Mouse (Mus musculus) bone marrow, adult 2 months (tissue): ENCODE data around the gene Cdh23. TPM values are rescaled to one million over a fixed set of nuclear protein-coding genes. Genes with fewer than 3 reads are reported as not detected.

Experiments used
- H3K27ac ChIP-seq: fragments of 200-500 bp; 2 replicates; pipeline ENCODE4 v1.5.1; 2012; ENCODE audit warnings: low read depth, mild to moderate bottlenecking, control low read depth, inconsistent platforms, low read length; ENCODE audit not compliant: control insufficient read depth, poor library complexity, insufficient read depth
- H3K4me1 ChIP-seq: fragments of 200-500 bp; 2 replicates; pipeline ENCODE4 v1.6.1; 2011; ENCODE audit warnings: low read length; ENCODE audit not compliant: control insufficient read depth, insufficient read depth
- H3K4me3 ChIP-seq: fragments of 200-500 bp; replicated peaks from 2 replicates; pipeline ENCODE3; 2011; ENCODE audit warnings: mild to moderate bottlenecking, low read depth, low read length, control low read depth; ENCODE audit not compliant: control insufficient read depth
- CTCF ChIP-seq: fragments of 200-500 bp; IDR thresholded peaks from 2 replicates; pipeline ENCODE4 v1.5.1; 2011; ENCODE audit warnings: low read length, control low read depth; ENCODE audit not compliant: control insufficient read depth, insufficient read depth
- POLR2A ChIP-seq: fragments of 200-500 bp; IDR thresholded peaks from 2 replicates; pipeline ENCODE4 v1.6.1; 2011; ENCODE audit warnings: low read depth, mild to moderate bottlenecking, control low read depth, low read length, borderline replicate concordance; ENCODE audit not compliant: control insufficient read depth
- WGBS: fragments of 180-500 bp; shearing (Covaris S2); methylation state at CpG from one replicate; pipeline ENCODE4 v1.1.7; 2018; 5-methylcytosine and 5-hydroxymethylcytosine counted together
- polyA plus RNA-seq: library from polyadenylated mRNA; stranded (reverse); fragments of >200 nt; gene quantifications from 2 replicates; pipeline ENCODE4 v1.2.4, GENCODE M21; 2011; ENCODE audit warnings: low replicate concordance; ENCODE audit not compliant: missing spikeins, insufficient read depth, insufficient read length

Cdh23 gene
- polyA plus RNA-seq, 1 experiment, result 1.8 TPM

GRCm38 (mm10) chr10:60269141-60270064 lies 426.9 kb downstream of the Cdh23 start:
- no peak overlapping the region for H3K4me3 ChIP-seq
- TF ChIP-seq CTCF, result no peak
- no peak for TF ChIP-seq POLR2A
- H3K4me1 ChIP-seq, result peaks cover 7% of the 10 kb centered on the region
- 48% methylated on average over 13 of the region's 13 CpGs for WGBS
- H3K27ac ChIP-seq, result 0 out of 2 replicates have a peak overlapping the region, but pooled peaks have one; percentile 1

DNA sequence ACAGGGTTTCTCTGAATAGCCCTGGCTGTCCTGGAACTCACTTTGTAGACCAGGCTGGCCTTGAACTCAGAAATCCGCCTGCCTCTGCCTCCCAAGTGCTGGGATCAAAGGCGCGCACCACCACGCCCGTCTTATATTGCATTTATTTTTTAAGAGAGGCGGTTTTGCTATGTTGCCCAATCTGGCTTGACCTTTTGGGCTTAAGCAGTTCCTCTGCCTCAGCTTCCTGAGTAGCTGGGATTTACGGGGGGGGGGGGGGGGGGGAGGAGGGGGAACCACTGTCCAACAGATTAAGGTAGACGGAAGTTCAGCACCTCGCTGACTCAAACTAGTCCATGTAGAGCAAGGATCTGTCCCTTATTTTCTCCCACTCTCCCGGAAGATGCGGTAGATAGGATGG lies 427.6 kb downstream of the Cdh23 start:
- Histone ChIP-seq H3K27ac (no peak overlapping the region), H3K4me1 (peaks cover 6% of the 10 kb centered on the region), H3K4me3 (no peak overlapping the region)
- no peak for TF ChIP-seq POLR2A
- no peak for TF ChIP-seq CTCF
- WGBS, result 35% methylated on average over 11 of the region's 11 CpGs

- WGBS, result 85% methylated on average over 8 of the region's 8 CpGs
- H3K27ac ChIP-seq, result no peak overlapping the region
- peaks cover 13% of the 10 kb centered on the region for H3K4me1 ChIP-seq
- TF ChIP-seq CTCF, result no peak
- no peak for TF ChIP-seq POLR2A
- H3K4me3 ChIP-seq, result no peak overlapping the region
Measured at GRCm38 (mm10) chr10:60266842-60267401, 429.4 kb downstream of the Cdh23 start.

GRCm38 (mm10) chr10:60265252-60265651 lies 431.0 kb downstream of the Cdh23 start:
- Histone ChIP-seq H3K4me1 (peaks cover 16% of the 10 kb centered on the region), H3K4me3 (no peak overlapping the region), H3K27ac (no peak overlapping the region)
- 86% methylated on average over 10 of the region's 10 CpGs for WGBS
- TF ChIP-seq POLR2A (no peak), CTCF (no peak)

- 28% methylated on average over 7 of the region's 7 CpGs for WGBS
- H3K4me3 ChIP-seq, result no peak overlapping the region
- no peak for TF ChIP-seq POLR2A
- no peak for TF ChIP-seq CTCF
- H3K4me1 ChIP-seq, result peaks cover 14% of the 10 kb centered on the region
- H3K27ac ChIP-seq, result peak overlapping the region; percentile 28
Measured at GRCm38 (mm10) chr10:60263351-60263750, 432.9 kb downstream of the Cdh23 start.

DNA sequence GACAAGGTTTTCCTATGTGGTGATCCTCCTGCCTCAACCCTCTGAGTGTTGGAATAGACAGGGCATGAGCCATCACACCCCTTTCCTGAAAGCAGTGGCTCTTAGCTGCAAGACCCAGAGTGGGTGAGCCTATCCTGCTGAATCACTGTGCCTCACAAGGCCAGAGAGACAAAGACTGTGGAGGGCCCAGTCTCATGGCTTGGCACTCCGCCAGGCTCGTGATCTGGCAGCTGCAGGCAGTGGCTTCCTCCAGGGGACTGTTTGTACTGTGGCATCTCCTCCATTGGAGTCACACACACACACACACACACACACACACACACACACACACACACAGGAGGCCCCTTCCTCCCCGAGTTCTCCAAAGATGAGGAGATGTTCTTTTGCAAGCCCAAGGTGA lies 433.9 kb downstream of the Cdh23 start:
- peak overlapping the region; percentile 28 for H3K27ac ChIP-seq
- WGBS, result 2% methylated on average over 3 of the region's 3 CpGs
- 0 out of 2 replicates have a peak, but pooled peaks have one; percentile 32 for TF ChIP-seq POLR2A
- no peak for TF ChIP-seq CTCF
- peaks cover 13% of the 10 kb centered on the region for H3K4me1 ChIP-seq
- no peak overlapping the region for H3K4me3 ChIP-seq

- no peak for TF ChIP-seq POLR2A
- no peak for TF ChIP-seq CTCF
- Histone ChIP-seq H3K27ac (peak overlapping the region; percentile 71), H3K4me1 (peaks cover 13% of the 10 kb centered on the region), H3K4me3 (no peak overlapping the region)
- 43% methylated on average over 5 of the region's 5 CpGs for WGBS
Measured at GRCm38 (mm10) chr10:60261530-60261929, 434.8 kb downstream of the Cdh23 start.

- no peak overlapping the region for H3K4me3 ChIP-seq
- 24% methylated on average over 5 of the region's 5 CpGs for WGBS
- H3K27ac ChIP-seq, result peak overlapping the region; percentile 85
- TF ChIP-seq POLR2A (no peak), CTCF (no peak)
- peaks cover 13% of the 10 kb centered on the region for H3K4me1 ChIP-seq
Measured at GRCm38 (mm10) chr10:60260557-60261294, 435.6 kb downstream of the Cdh23 start.
